Mouse (Mus musculus): ENCODE measurements around the gene Gm47996. TPM values are rescaled to one million over a fixed set of nuclear protein-coding genes. Genes with fewer than 3 reads are reported as not detected.

The Gm47996 gene
- total RNA-seq, 1 experiment: 0.40 TPM

GRCm38 (mm10) chr1:151236141-151236930 is 26.4 kb downstream of the Gm47996 start:
- peaks cover 1 to 12% of the 10 kb centered on the region in 2 experiments; a peak in 2 of 4 replicates for H3K4me1 ChIP-seq (ENCODE audit: control insufficient read depth in 2 of 2, insufficient read depth in 2 of 2, low read length in 2 of 2, poor library complexity in 1 of 2)
- no peak overlapping the region for H3K4me3 ChIP-seq (ENCODE audit: insufficient read depth in 1 of 2, low read depth in 1 of 2, low read length in 2 of 2, poor library complexity in 1 of 2, severe bottlenecking in 1 of 2)
- no peak for DNase-seq (ENCODE audit: low read depth, low spot score)
- H3K9ac ChIP-seq (ENCODE audit: insufficient read depth, low read depth, low read length, poor library complexity, severe bottlenecking): no peak overlapping the region
- no peaks in the 10 kb centered on the region for H3K36me3 ChIP-seq (ENCODE audit: control insufficient read depth, insufficient read depth, low read length, poor library complexity, severe bottlenecking)
- no peaks in the 10 kb centered on the region for H3K9me3 ChIP-seq (ENCODE audit: control insufficient read depth, insufficient read depth, low read depth, low read length)
- TF ChIP-seq MAFK (IDR thresholded peaks at IDR 0.05; ENCODE audit: insufficient read depth, low read depth, low read length) (no peak), ZC3H11A (IDR thresholded peaks at IDR 0.05; ENCODE audit: borderline replicate concordance, low read depth, low read length) (no peak), CHD2 (IDR thresholded peaks at IDR 0.05; ENCODE audit: low read depth, low read length) (no peak), HCFC1 (IDR thresholded peaks at IDR 0.05; ENCODE audit: borderline replicate concordance, insufficient read depth, low read length) (no peak), ZNF384 (IDR thresholded peaks at IDR 0.05; ENCODE audit: low read depth, low read length) (no peak)
- H3K27ac ChIP-seq (ENCODE audit: insufficient read depth, low read depth, low read length, poor library complexity, severe bottlenecking): no peak overlapping the region
- in situ Hi-C loops (cut with MboI; ENCODE audit: low sequenced_read_pairs in 2 of 2, unreplicated experiment in 2 of 2): no loop called here

- no peak for DNase-seq (ENCODE audit: low read depth, low spot score)
- Histone ChIP-seq H3K36me3 (ENCODE audit: control insufficient read depth, insufficient read depth, low read length, poor library complexity, severe bottlenecking) (no peaks in the 10 kb centered on the region), H3K9ac (ENCODE audit: insufficient read depth, low read depth, low read length, poor library complexity, severe bottlenecking) (no peak overlapping the region), H3K4me1 (ENCODE audit: control insufficient read depth in 2 of 2, insufficient read depth in 2 of 2, low read length in 2 of 2, poor library complexity in 1 of 2) (peaks cover 1 to 12% of the 10 kb centered on the region in 2 experiments; a peak in 2 of 4 replicates), H3K27ac (ENCODE audit: insufficient read depth, low read depth, low read length, poor library complexity, severe bottlenecking) (no peak overlapping the region), H3K4me3 (ENCODE audit: insufficient read depth in 1 of 2, low read depth in 1 of 2, low read length in 2 of 2, poor library complexity in 1 of 2, severe bottlenecking in 1 of 2) (no peak overlapping the region), H3K9me3 (ENCODE audit: control insufficient read depth, insufficient read depth, low read depth, low read length) (no peaks in the 10 kb centered on the region)
- in situ Hi-C loops (cut with MboI; ENCODE audit: low sequenced_read_pairs in 2 of 2, unreplicated experiment in 2 of 2): no loop called here
- TF ChIP-seq ZC3H11A (IDR thresholded peaks at IDR 0.05; ENCODE audit: borderline replicate concordance, low read depth, low read length) (no peak), MAFK (IDR thresholded peaks at IDR 0.05; ENCODE audit: insufficient read depth, low read depth, low read length) (no peak)
These were observed 27.8 kb downstream of the Gm47996 start for GRCm38 (mm10) chr1:151237780-151238179.

- in situ Hi-C loops (cut with MboI; ENCODE audit: low sequenced_read_pairs in 2 of 2, unreplicated experiment in 2 of 2): no loop called here
- TF ChIP-seq MAFK (IDR thresholded peaks at IDR 0.05; ENCODE audit: insufficient read depth, low read depth, low read length) (no peak), CHD2 (IDR thresholded peaks at IDR 0.05; ENCODE audit: low read depth, low read length) (no peak), HCFC1 (IDR thresholded peaks at IDR 0.05; ENCODE audit: borderline replicate concordance, insufficient read depth, low read length) (no peak), ZC3H11A (IDR thresholded peaks at IDR 0.05; ENCODE audit: borderline replicate concordance, low read depth, low read length) (no peak), ZNF384 (IDR thresholded peaks at IDR 0.05; ENCODE audit: low read depth, low read length) (no peak)
- H3K27ac ChIP-seq (ENCODE audit: insufficient read depth, low read depth, low read length, poor library complexity, severe bottlenecking): no peak overlapping the region
- H3K9me3 ChIP-seq (ENCODE audit: control insufficient read depth, insufficient read depth, low read depth, low read length): no peaks in the 10 kb centered on the region
- no peak overlapping the region for H3K9ac ChIP-seq (ENCODE audit: insufficient read depth, low read depth, low read length, poor library complexity, severe bottlenecking)
- no peak for DNase-seq (ENCODE audit: low read depth, low spot score)
- H3K36me3 ChIP-seq (ENCODE audit: control insufficient read depth, insufficient read depth, low read length, poor library complexity, severe bottlenecking): no peaks in the 10 kb centered on the region
- no peak overlapping the region for H3K4me3 ChIP-seq (ENCODE audit: insufficient read depth in 1 of 2, low read depth in 1 of 2, low read length in 2 of 2, poor library complexity in 1 of 2, severe bottlenecking in 1 of 2)
- peaks cover 6 to 7% of the 10 kb centered on the region in 2 experiments; a peak in 1 of 4 replicates for H3K4me1 ChIP-seq (ENCODE audit: control insufficient read depth in 2 of 2, insufficient read depth in 2 of 2, low read length in 2 of 2, poor library complexity in 1 of 2)
These were observed 33.4 kb downstream of the Gm47996 start for GRCm38 (mm10) chr1:151243332-151243731.

GRCm38 (mm10) chr1:151244013-151244412 is 34.1 kb downstream of the Gm47996 start:
- TF ChIP-seq ZC3H11A (IDR thresholded peaks at IDR 0.05; ENCODE audit: borderline replicate concordance, low read depth, low read length) (no peak), HCFC1 (IDR thresholded peaks at IDR 0.05; ENCODE audit: borderline replicate concordance, insufficient read depth, low read length) (no peak), ZNF384 (IDR thresholded peaks at IDR 0.05; ENCODE audit: low read depth, low read length) (no peak), CHD2 (IDR thresholded peaks at IDR 0.05; ENCODE audit: low read depth, low read length) (no peak), MAFK (IDR thresholded peaks at IDR 0.05; ENCODE audit: insufficient read depth, low read depth, low read length) (no peak)
- Histone ChIP-seq H3K36me3 (ENCODE audit: control insufficient read depth, insufficient read depth, low read length, poor library complexity, severe bottlenecking) (no peaks in the 10 kb centered on the region), H3K9ac (ENCODE audit: insufficient read depth, low read depth, low read length, poor library complexity, severe bottlenecking) (no peak overlapping the region), H3K4me1 (ENCODE audit: control insufficient read depth in 2 of 2, insufficient read depth in 2 of 2, low read length in 2 of 2, poor library complexity in 1 of 2) (peaks cover 6 to 7% of the 10 kb centered on the region in 2 experiments; a peak in 1 of 4 replicates), H3K27ac (ENCODE audit: insufficient read depth, low read depth, low read length, poor library complexity, severe bottlenecking) (no peak overlapping the region), H3K4me3 (ENCODE audit: insufficient read depth in 1 of 2, low read depth in 1 of 2, low read length in 2 of 2, poor library complexity in 1 of 2, severe bottlenecking in 1 of 2) (no peak overlapping the region), H3K9me3 (ENCODE audit: control insufficient read depth, insufficient read depth, low read depth, low read length) (no peaks in the 10 kb centered on the region)
- DNase-seq (ENCODE audit: low read depth, low spot score): no peak
- in situ Hi-C loops (cut with MboI; ENCODE audit: low sequenced_read_pairs in 2 of 2, unreplicated experiment in 2 of 2): no loop called here

Measured in ES-E14 (cell line).